Mouse (Mus musculus) liver, adult 2 months (tissue): ENCODE data around the gene Zfand2b. TPM values are rescaled to one million over a fixed set of nuclear protein-coding genes. Genes with fewer than 3 reads are reported as not detected.

Source experiments
- DNase-seq: peaks from one replicate; pipeline ENCODE4 v3.0.0-alpha.2; 2011; ENCODE audit warnings: low read depth, low spot score; ENCODE audit errors: extremely low read depth
- H3K27ac ChIP-seq: fragments of 200-500 bp; replicated peaks from 2 replicates; pipeline ENCODE4 v1.5.1; 2012; ENCODE audit warnings: low read depth, mild to moderate bottlenecking, control low read depth, inconsistent platforms, low read length; ENCODE audit not compliant: insufficient read depth
- H3K27me3 ChIP-seq: fragments of 200-500 bp; 2 replicates; pipeline ENCODE4 v1.6.1; 2012; ENCODE audit warnings: mild to moderate bottlenecking, moderate library complexity, low read length, inconsistent platforms; ENCODE audit not compliant: control insufficient read depth, insufficient read depth
- H3K36me3 ChIP-seq: fragments of 200-500 bp; 2 replicates; pipeline ENCODE4 v1.6.1; 2012; ENCODE audit warnings: low read length, inconsistent platforms; ENCODE audit not compliant: control insufficient read depth, insufficient read depth
- H3K4me1 ChIP-seq: fragments of 200-500 bp; 2 replicates; pipeline ENCODE4 v1.6.1; 2011; ENCODE audit warnings: low read length; ENCODE audit not compliant: control insufficient read depth, insufficient read depth
- H3K4me3 ChIP-seq: fragments of 200-500 bp; 2 replicates; pipeline ENCODE4 v1.5.1; 2011; ENCODE audit warnings: low read depth, mild to moderate bottlenecking, control low read depth, low read length, moderate library complexity; ENCODE audit not compliant: insufficient read depth
- H3K79me2 ChIP-seq: fragments of 200-500 bp; 2 replicates; pipeline ENCODE4 v1.6.1; 2012; ENCODE audit warnings: inconsistent platforms, mild to moderate bottlenecking, low read length, moderate library complexity; ENCODE audit not compliant: control insufficient read depth, insufficient read depth
- H3K9ac ChIP-seq: fragments of 200-500 bp; 2 replicates; pipeline ENCODE4 v1.6.1; 2012; ENCODE audit warnings: low read depth, mild to moderate bottlenecking, control low read depth, inconsistent platforms, low read length
- CTCF ChIP-seq: fragments of 200-500 bp; IDR thresholded peaks from 2 replicates; pipeline ENCODE4 v1.5.1; 2011; ENCODE audit warnings: low read depth, low read length, control low read depth
- POLR2A ChIP-seq: fragments of 200-500 bp; IDR thresholded peaks from 2 replicates; pipeline ENCODE4 v1.6.1; 2011; ENCODE audit warnings: low read length, control low read depth; ENCODE audit not compliant: insufficient read depth; ENCODE audit errors: extremely low read depth
- WGBS: fragments of 180-500 bp; shearing (Covaris S2); methylation state at CpG from one replicate; pipeline ENCODE4 v1.1.7; 2018; 5-methylcytosine and 5-hydroxymethylcytosine counted together
- polyA plus RNA-seq: library from polyadenylated mRNA; depleted of rRNA; stranded (reverse); fragments of >200 nt; gene quantifications from 2 replicates; pipeline ENCODE4 v1.2.3, GENCODE M21; 2012; rRNA removed
- total RNA-seq: library from RNA; depleted of rRNA; stranded (reverse); fragments of >200 nt; gene quantifications from 2 replicates; pipeline ENCODE4 v1.2.3, GENCODE M21; 2014; rRNA removed

The Zfand2b gene
- 30.5 and 32.4 TPM in 2 replicates for total RNA-seq
- polyA plus RNA-seq = 79.7 and 81.4 TPM in 2 replicates

- 1% methylated on average over 58 of the region's 59 CpGs for WGBS
- H3K27ac ChIP-seq = peak within 1 kb of the TSS; percentile 87
- peak; percentile 97 for DNase-seq
- H3K79me2 ChIP-seq = no peaks in the 10 kb centered on the region
- H3K27me3 ChIP-seq = no peaks in the 10 kb centered on the region
- peak within 1 kb of the TSS; percentile 64 for H3K4me3 ChIP-seq
- H3K36me3 ChIP-seq = peaks cover 25% of the 10 kb centered on the region
- no peak for TF ChIP-seq CTCF
- no peak; the same call in 1 of the 2 replicates for TF ChIP-seq POLR2A
- H3K9ac ChIP-seq = peak within 1 kb of the TSS; percentile 75
- peaks cover 13% of the 10 kb centered on the region for H3K4me1 ChIP-seq
These were observed at the start of gene Zfand2b for GRCm38 (mm10) chr1:75168472-75169464. Zfand2b (plus strand) TSS chr1:75168646.

DNA sequence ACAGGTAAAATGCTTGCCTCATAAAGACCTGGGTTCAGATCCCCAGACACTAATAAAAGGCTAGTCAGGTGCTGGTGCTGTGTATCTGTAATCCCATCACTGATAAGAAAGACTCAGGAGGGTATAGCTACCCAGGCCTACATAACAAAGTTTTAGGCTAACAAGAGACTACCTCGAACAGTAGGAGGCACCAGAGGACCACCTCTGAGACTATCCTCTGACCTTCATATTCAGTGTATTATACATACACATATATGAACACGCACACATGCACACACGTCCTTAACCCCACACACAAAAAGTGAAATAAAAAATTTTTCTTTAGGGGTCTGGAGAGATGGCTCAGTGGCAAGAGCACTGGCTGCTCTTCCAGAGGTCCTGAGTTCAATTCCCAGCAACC is 46.2 kb upstream of the Zfand2b start:
- DNase-seq = no peak
- Histone ChIP-seq H3K27me3 (no peaks in the 10 kb centered on the region), H3K4me3 (no peak overlapping the region), H3K9ac (no peak overlapping the region), H3K36me3 (no peaks in the 10 kb centered on the region), H3K27ac (0 out of 2 replicates have a peak overlapping the region, but pooled peaks have one; percentile 32), H3K79me2 (no peaks in the 10 kb centered on the region), H3K4me1 (peaks cover 16% of the 10 kb centered on the region)
- TF ChIP-seq POLR2A = no peak
- no peak for TF ChIP-seq CTCF
- 86% methylated on average over 3 of the region's 3 CpGs for WGBS

- H3K79me2 ChIP-seq = no peaks in the 10 kb centered on the region
- TF ChIP-seq POLR2A (peak; percentile 53; the same call in 1 of the 2 replicates), CTCF (peak; percentile 86)
- peak within 1 kb of the TSS; percentile 94 for H3K27ac ChIP-seq
- no peaks in the 10 kb centered on the region for H3K27me3 ChIP-seq
- H3K36me3 ChIP-seq = no peaks in the 10 kb centered on the region
- peak within 1 kb of the TSS; percentile 91 for H3K4me3 ChIP-seq
- peak within 1 kb of the TSS; percentile 94 for H3K9ac ChIP-seq
- peaks cover 16% of the 10 kb centered on the region for H3K4me1 ChIP-seq
- peak; percentile 85 for DNase-seq
- WGBS = 1% methylated on average over 56 of the region's 56 CpGs
These were observed 43.8 kb upstream of the Zfand2b start, which contains the start of gene Nhej1 for GRCm38 (mm10) chr1:75124346-75125321. Nhej1 (minus strand) TSS chr1:75125200.

- H3K4me1 ChIP-seq = peaks cover 16% of the 10 kb centered on the region
- DNase-seq = no peak
- H3K27ac ChIP-seq = peak overlapping the region; percentile 94
- TF ChIP-seq CTCF (no peak), POLR2A (no peak)
- H3K4me3 ChIP-seq = peak overlapping the region; percentile 91
- H3K79me2 ChIP-seq = no peaks in the 10 kb centered on the region
- no peaks in the 10 kb centered on the region for H3K36me3 ChIP-seq
- WGBS = 19% methylated on average over 5 of the region's 5 CpGs
- H3K9ac ChIP-seq = peak overlapping the region; percentile 47
- H3K27me3 ChIP-seq = no peaks in the 10 kb centered on the region
These were observed 43.0 kb upstream of the Zfand2b start for GRCm38 (mm10) chr1:75125418-75125817.

GRCm38 (mm10) chr1:75128641-75129040 is 39.8 kb upstream of the Zfand2b start:
- DNase-seq = no peak
- H3K9ac ChIP-seq = no peak overlapping the region
- TF ChIP-seq CTCF (no peak), POLR2A (no peak)
- no peaks in the 10 kb centered on the region for H3K79me2 ChIP-seq
- H3K27me3 ChIP-seq = no peaks in the 10 kb centered on the region
- no peaks in the 10 kb centered on the region for H3K36me3 ChIP-seq
- H3K4me1 ChIP-seq = peaks cover 10% of the 10 kb centered on the region
- WGBS = 76% methylated on average over 3 of the region's 3 CpGs
- no peak overlapping the region for H3K27ac ChIP-seq
- no peak overlapping the region for H3K4me3 ChIP-seq
